Mouse (Mus musculus) spleen, adult 12 weeks (tissue): ENCODE data around the gene Olfr273.
"Not testable (repeated sequence)": the region's sequence is repeated elsewhere in the genome, so short reads cannot be mapped to it uniquely, and the experiment has no call there.

Source experiments
- DNase-seq: peaks from one replicate; pipeline ENCODE4 v3.0.0; 2022; ENCODE audit warnings: low spot score

Gene Olfr273

GRCm38 (mm10) chr4:52859136-52859535 lies at the start of gene Olfr273:
Gene Olfr273 (minus strand): TSS chr4:52859236.
- no peak for DNase-seq

GRCm38 (mm10) chr4:52864156-52864555 lies 5.1 kb upstream of the Olfr273 start:
- DNase-seq = no peak

- no peak for DNase-seq
Measured at GRCm38 (mm10) chr4:52849672-52850071, 9.4 kb downstream of the Olfr273 start.

- DNase-seq = no peak
Measured at GRCm38 (mm10) chr4:52849039-52849635, 9.9 kb downstream of the Olfr273 start.

- DNase-seq = not testable (repeated sequence)
Measured at GRCm38 (mm10) chr4:52845411-52845810, 13.6 kb downstream of the Olfr273 start.

GRCm38 (mm10) chr4:52821375-52821774 lies 37.7 kb downstream of the Olfr273 start:
- DNase-seq = no peak

GRCm38 (mm10) chr4:52814304-52814703 lies 44.7 kb downstream of the Olfr273 start, which contains the start of gene Olfr275:
Gene Olfr275 (plus strand): TSS chr4:52814604.
- DNase-seq = no peak

GRCm38 (mm10) chr4:52811871-52812270 lies 47.2 kb downstream of the Olfr273 start:
- DNase-seq = no peak
